Mouse (Mus musculus) lung, postnatal 0 days (tissue): Measurements from ENCODE around the gene Lfng.

ENCODE experiments used
- CTCF ChIP-seq: IDR thresholded peaks from 2 replicates; pipeline ENCODE4 v1.5.1; 2016; ENCODE audit warnings: antibody characterized with exemption, mild to moderate bottlenecking
- EP300 ChIP-seq: IDR thresholded peaks from 2 replicates; pipeline ENCODE4 v1.6.1; 2016; ENCODE audit warnings: antibody characterized with exemption, mild to moderate bottlenecking, control low read depth

GRCm38 (mm10) chr5:140564896-140565295, 42.2 kb upstream of the Lfng start, which contains the start of gene Grifin:
- TF ChIP-seq CTCF = no peak
- TF ChIP-seq EP300 = no peak
